Mouse (Mus musculus): ENCODE results near the gene Ddx58.

GRCm38 (mm10) chr4:40156153-40156552 is 83.5 kb downstream of the Ddx58 start:
- TF ChIP-seq USF1 (IDR thresholded peaks at IDR 0.05; ENCODE audit: low read depth) (no peak), CTCF (IDR thresholded peaks at IDR 0.05; ENCODE audit: control insufficient read depth, insufficient read depth, insufficient read length) (no peak), CEBPB (IDR thresholded peaks at IDR 0.05; ENCODE audit: low read depth) (no peak), MAX (IDR thresholded peaks at IDR 0.05) (no peak)
